Mouse (Mus musculus): ENCODE measurements at regions not wholly inside any gene's neighbourhood (a gene's known extent, or its start where the extent isn't known, plus 50 kb on each side); places are given as distances from the start of the nearest gene placed in this dataset.

DNA sequence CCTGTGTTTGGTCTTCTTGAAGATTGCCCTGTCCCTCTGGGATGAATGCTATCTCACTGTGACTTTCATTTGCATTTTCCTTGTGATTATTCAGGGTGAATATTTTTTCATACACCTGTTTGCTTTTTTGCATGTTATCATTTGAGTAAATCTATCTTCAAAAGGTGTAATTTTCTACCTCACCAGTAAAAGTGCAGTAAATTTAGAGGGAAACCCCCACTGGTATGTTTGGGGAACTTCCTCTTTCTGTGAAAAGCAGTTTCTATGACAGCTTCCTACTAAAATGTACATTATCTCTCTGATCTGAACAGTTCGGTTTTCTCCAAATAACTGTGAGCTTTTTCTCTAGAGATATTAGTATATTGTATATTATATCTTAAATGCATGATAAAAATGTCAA is 1185.4 kb upstream of the Zeb2 start:
- Histone ChIP-seq H3K4me3 (ENCODE audit: insufficient read depth, low read length) (no peak overlapping the region), H3K27ac (ENCODE audit: insufficient read depth, low read depth, low read length) (no peak overlapping the region)
- TF ChIP-seq POLR2A (IDR thresholded peaks at IDR 0.05; ENCODE audit: borderline replicate concordance, low read depth, low read length) (no peak), CTCF (IDR thresholded peaks at IDR 0.05; ENCODE audit: low read depth, low read length) (no peak)

DNA sequence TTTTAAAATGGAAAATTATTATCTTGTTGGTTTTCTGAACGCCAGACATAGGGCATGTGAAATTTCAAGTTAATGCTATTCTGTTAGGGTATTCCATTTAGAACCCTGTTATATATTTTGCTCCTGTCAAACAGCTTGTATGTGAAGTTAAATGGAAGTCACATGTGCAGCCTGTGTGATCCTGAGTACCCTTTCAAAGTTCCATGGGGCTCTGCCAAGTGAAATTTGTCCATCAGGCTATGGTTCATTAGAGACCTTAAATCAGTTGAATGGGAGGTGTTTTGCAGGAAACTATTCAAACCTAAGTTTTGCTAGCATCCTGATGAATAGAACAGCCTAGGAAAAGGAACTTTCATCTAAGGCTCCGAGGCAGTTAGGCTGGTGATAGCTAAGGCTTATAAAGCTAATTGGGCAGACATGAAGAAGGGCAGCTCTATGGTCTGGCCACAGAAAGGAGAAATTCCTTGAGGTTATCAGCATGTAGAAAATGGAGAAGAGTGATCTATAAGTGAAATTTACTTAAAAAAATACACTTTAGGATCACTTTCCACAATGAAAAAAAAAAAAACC is 1180.2 kb upstream of the Zeb2 start:
- H3K4me3 ChIP-seq (ENCODE audit: insufficient read depth, low read length): no peak overlapping the region
- TF ChIP-seq POLR2A (IDR thresholded peaks at IDR 0.05; ENCODE audit: borderline replicate concordance, low read depth, low read length): no peak
- TF ChIP-seq CTCF (IDR thresholded peaks at IDR 0.05; ENCODE audit: low read depth, low read length): no peak
- H3K27ac ChIP-seq (ENCODE audit: insufficient read depth, low read depth, low read length): no peak overlapping the region
- peaks cover under 1% of the 10 kb centered on the region; the same call in 1 of the 2 replicates for H3K4me1 ChIP-seq (ENCODE audit: control insufficient read depth, insufficient read depth, low read length)

More for the DNA sequence above, 1185.4 kb upstream of the Zeb2 start:
- peaks cover 2% of the 10 kb centered on the region; the same call in 1 of the 2 replicates for H3K4me1 ChIP-seq (ENCODE audit: control insufficient read depth, insufficient read depth, low read length)

DNA sequence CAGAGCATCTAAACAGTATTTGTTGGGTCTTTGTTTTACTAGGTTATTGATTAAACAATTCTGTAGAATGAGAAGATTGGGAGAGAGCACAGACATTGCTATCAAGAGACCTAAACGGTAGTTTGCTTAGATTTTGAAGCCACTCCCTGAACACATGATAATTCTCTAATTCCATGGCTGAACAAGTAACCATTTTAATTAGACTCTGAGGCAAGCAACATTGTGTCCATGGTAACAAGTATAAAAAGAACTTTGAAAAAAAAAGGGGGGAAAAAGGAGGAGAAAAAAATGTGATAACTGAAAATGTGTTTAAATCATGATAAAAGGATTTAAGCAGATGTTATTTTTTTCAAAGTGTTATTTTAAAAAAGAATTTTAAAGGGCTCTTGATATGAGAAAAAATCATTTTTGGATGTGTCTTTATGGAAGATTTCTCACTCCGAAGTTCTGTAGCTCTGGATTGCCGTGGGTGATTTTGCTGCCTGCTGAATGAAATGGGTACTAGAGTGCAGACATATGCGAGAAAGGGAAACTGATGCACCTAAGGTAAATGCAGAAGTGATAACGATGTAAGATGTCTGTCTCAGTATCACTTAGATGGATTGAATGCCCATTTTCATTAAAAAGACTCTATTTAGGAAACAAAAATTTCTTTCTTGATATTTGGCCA is 1166.9 kb upstream of the Zeb2 start:
- Histone ChIP-seq H3K4me1 (ENCODE audit: control insufficient read depth, insufficient read depth, low read length) (no peaks in the 10 kb centered on the region), H3K4me3 (ENCODE audit: insufficient read depth, low read length) (no peak overlapping the region), H3K27ac (ENCODE audit: insufficient read depth, low read depth, low read length) (no peak overlapping the region)
- TF ChIP-seq CTCF (IDR thresholded peaks at IDR 0.05; ENCODE audit: low read depth, low read length) (no peak), POLR2A (IDR thresholded peaks at IDR 0.05; ENCODE audit: borderline replicate concordance, low read depth, low read length) (no peak)

DNA sequence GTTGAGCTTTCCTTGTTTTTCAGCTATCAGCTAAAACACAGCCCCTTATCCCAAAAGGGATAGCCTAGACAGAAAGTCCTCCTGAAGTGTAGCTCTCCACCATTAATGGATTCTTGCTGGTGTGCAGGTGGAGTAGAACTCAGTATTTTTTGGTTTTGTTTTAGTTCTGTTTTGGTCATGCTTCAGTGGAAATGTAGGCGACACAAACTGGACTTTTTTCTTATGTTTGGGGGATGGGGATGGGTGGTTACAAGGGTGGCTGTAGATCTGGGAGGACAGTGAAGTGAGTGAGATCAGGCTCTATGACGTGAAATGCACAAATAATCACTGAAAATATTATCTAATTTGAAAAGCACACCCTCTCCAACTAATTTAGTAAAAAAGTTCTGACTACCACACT is 1163.6 kb upstream of the Zeb2 start:
- H3K27ac ChIP-seq (ENCODE audit: insufficient read depth, low read depth, low read length): no peak overlapping the region
- TF ChIP-seq CTCF (IDR thresholded peaks at IDR 0.05; ENCODE audit: low read depth, low read length) (no peak), POLR2A (IDR thresholded peaks at IDR 0.05; ENCODE audit: borderline replicate concordance, low read depth, low read length) (no peak)

DNA sequence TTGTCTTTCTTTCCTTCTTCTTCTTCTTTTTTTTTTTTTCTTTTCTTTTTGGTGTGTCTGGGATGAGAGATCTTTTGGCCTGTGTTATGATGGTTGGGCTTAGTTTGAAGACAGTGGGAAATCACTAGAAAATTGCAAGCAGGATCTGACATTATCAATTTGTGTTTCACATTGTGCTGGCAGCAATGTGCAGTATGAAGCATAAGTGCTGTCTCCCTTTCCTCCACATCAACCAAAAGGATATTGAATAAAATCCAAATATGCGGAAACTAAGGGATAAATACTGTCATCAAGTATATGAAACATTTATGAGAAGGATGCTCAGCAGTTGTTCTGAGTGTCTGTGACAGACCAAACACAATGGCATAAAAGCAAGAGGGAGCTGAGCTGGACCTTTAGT is 1144.4 kb upstream of the Zeb2 start:
- TF ChIP-seq POLR2A (IDR thresholded peaks at IDR 0.05; ENCODE audit: borderline replicate concordance, low read depth, low read length) (no peak), CTCF (IDR thresholded peaks at IDR 0.05; ENCODE audit: low read depth, low read length) (no peak)

More for the DNA sequence above, 1163.6 kb upstream of the Zeb2 start:
- Histone ChIP-seq H3K4me3 (ENCODE audit: insufficient read depth, low read length) (no peak overlapping the region), H3K4me1 (ENCODE audit: control insufficient read depth, insufficient read depth, low read length) (no peaks in the 10 kb centered on the region)

DNA sequence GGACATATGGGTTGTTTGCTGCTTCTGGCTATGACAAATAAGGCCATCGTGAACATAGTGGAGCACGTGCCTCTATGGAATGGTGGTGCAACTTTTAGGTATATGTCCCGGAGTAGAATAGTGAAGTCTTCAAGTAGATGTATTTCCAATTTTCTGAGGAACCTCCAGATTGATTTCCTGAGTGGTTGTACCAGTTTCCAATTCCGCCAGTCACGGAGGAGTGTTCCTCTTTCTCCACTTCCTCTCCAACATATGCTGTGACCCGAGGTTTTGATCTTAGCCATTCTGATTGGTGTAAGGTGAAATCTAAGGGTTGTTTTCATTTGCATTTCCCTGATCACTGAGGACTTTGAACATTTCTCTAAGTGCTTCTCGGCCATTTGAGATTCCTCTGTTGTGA is 1134.4 kb upstream of the Zeb2 start:
- H3K4me3 ChIP-seq (ENCODE audit: insufficient read depth, low read length): no peak overlapping the region
- peak overlapping the region; percentile 63 for H3K27ac ChIP-seq (ENCODE audit: insufficient read depth, low read depth, low read length)
- H3K4me1 ChIP-seq (ENCODE audit: control insufficient read depth, insufficient read depth, low read length): peaks cover 4% of the 10 kb centered on the region
- TF ChIP-seq CTCF (IDR thresholded peaks at IDR 0.05; ENCODE audit: low read depth, low read length) (no peak), POLR2A (IDR thresholded peaks at IDR 0.05; ENCODE audit: borderline replicate concordance, low read depth, low read length) (no peak)

More for the DNA sequence above, 1144.4 kb upstream of the Zeb2 start:
- Histone ChIP-seq H3K4me1 (ENCODE audit: control insufficient read depth, insufficient read depth, low read length) (no peaks in the 10 kb centered on the region), H3K27ac (ENCODE audit: insufficient read depth, low read depth, low read length) (no peak overlapping the region), H3K4me3 (ENCODE audit: insufficient read depth, low read length) (no peak overlapping the region)

DNA sequence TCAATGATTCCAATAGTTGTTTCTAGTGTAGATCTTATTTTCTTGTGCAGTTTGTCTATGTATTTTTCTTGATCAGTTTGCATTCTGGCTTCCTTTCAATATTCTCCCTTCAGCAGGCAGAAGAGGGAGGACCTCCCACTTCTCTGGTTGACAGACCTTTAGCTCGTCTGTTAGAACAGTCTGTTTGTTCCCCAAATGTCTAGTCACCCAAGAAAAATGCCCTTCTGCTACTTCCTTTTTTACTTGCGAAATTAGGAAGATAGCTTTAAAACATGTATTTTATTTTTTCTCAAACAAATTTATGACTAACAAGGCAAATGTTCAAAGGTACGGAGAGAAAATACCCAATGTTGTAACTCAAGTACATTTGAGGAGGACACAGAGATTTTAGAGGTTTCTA is 1128.5 kb upstream of the Zeb2 start:
- H3K4me1 ChIP-seq (ENCODE audit: control insufficient read depth, insufficient read depth, low read length): peaks cover 6% of the 10 kb centered on the region
- TF ChIP-seq POLR2A (IDR thresholded peaks at IDR 0.05; ENCODE audit: borderline replicate concordance, low read depth, low read length) (no peak), CTCF (IDR thresholded peaks at IDR 0.05; ENCODE audit: low read depth, low read length) (no peak)
- peak overlapping the region; percentile 81 for H3K27ac ChIP-seq (ENCODE audit: insufficient read depth, low read depth, low read length)
- no peak overlapping the region for H3K4me3 ChIP-seq (ENCODE audit: insufficient read depth, low read length)

DNA sequence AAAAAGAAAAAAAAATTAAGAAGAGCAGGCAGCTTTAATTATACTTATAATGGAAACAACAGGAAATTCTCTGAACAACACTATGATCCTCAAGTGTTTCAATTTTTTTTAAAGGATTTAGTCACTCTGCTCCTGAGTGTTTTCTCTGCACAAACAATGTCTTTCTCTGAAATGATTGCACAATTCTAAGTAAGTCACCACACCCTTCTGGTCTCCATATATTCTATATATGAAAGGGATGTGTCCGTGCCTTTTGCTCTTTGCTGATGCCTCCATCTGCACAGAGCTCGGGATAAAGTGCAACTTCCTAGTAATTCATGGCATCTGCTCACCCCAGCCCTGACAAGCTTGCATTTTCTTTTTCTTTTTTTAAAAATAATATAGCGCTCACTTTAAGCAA is 1127.5 kb upstream of the Zeb2 start:
- Histone ChIP-seq H3K4me3 (ENCODE audit: insufficient read depth, low read length) (no peak overlapping the region), H3K4me1 (ENCODE audit: control insufficient read depth, insufficient read depth, low read length) (peaks cover 11% of the 10 kb centered on the region), H3K27ac (ENCODE audit: insufficient read depth, low read depth, low read length) (peak overlapping the region; percentile 81)
- TF ChIP-seq POLR2A (IDR thresholded peaks at IDR 0.05; ENCODE audit: borderline replicate concordance, low read depth, low read length) (no peak), CTCF (IDR thresholded peaks at IDR 0.05; ENCODE audit: low read depth, low read length) (no peak)

DNA sequence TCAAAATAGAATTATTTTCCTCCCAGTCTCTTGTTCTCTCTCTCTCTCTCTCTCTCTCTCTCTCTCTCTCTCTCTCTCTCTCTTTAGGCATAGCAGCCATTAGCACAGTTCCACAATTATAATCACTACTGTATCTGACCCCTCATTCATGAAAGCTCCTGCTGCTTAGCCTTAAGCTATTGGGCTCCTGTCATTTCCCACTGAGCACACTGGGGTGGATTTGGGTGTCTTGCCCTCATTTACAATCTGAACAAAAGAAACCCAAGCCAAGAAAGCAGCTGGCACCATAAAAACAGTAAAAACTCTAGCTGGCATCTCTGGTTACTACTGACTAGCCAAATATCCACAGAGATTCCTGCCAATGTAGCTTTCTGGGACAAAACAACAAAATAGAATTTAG is 1125.6 kb upstream of the Zeb2 start:
- TF ChIP-seq POLR2A (IDR thresholded peaks at IDR 0.05; ENCODE audit: borderline replicate concordance, low read depth, low read length) (no peak), CTCF (IDR thresholded peaks at IDR 0.05; ENCODE audit: low read depth, low read length) (no peak)
- no peak overlapping the region for H3K4me3 ChIP-seq (ENCODE audit: insufficient read depth, low read length)
- H3K4me1 ChIP-seq (ENCODE audit: control insufficient read depth, insufficient read depth, low read length): peaks cover 11% of the 10 kb centered on the region
- no peak overlapping the region for H3K27ac ChIP-seq (ENCODE audit: insufficient read depth, low read depth, low read length)

DNA sequence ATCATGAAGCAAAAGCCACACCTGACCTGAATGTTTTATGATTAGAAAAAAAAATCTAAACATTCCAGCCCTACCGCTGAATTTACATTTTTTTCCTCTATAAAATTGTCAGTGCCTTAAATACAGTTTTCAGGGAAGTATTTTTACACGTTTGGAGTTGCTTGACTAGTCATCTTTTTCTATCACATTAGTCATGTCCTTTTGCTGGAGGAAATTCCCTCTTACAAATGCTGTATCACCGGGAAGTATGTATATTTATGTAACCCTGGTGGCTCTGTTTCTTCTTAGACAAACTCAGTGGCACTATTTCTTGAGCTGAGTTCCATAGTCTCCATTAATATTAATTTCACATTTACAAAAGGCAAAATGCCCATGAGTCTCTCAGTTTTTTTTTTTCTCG is 1122.7 kb upstream of the Zeb2 start:
- H3K4me1 ChIP-seq (ENCODE audit: control insufficient read depth, insufficient read depth, low read length): peaks cover 9% of the 10 kb centered on the region
- peak overlapping the region; percentile 45 for H3K27ac ChIP-seq (ENCODE audit: insufficient read depth, low read depth, low read length)
- no peak overlapping the region for H3K4me3 ChIP-seq (ENCODE audit: insufficient read depth, low read length)
- TF ChIP-seq POLR2A (IDR thresholded peaks at IDR 0.05; ENCODE audit: borderline replicate concordance, low read depth, low read length) (no peak), CTCF (IDR thresholded peaks at IDR 0.05; ENCODE audit: low read depth, low read length) (no peak)

Measured in bone marrow macrophage, adult 2 months (primary cell).